Mouse (Mus musculus) midbrain, embryonic 14.5 days (tissue): ENCODE results near the gene Kif1b. TPM values are rescaled to one million over a fixed set of nuclear protein-coding genes. Genes with fewer than 3 reads are reported as not detected.

Source experiments
- ATAC-seq: fragments of 200-750 bp; cut with Nextera tagmentation; 2 replicates; pipeline ENCODE4 v1.8.0; 2017; ENCODE audit warnings: moderate number of reproducible peaks, moderate library complexity; ENCODE audit not compliant: low FRiP score, low TSS enrichment
- DNase-seq: peaks from one replicate; pipeline ENCODE4 v3.0.0-alpha.2; 2015
- H3K27ac ChIP-seq: fragments of 300-500 bp; sonication (generic); replicated peaks from 2 replicates; pipeline ENCODE4 v1.5.1; 2014; ENCODE audit warnings: mild to moderate bottlenecking, low read depth, low read length, moderate library complexity
- H3K27me3 ChIP-seq: fragments of 300-500 bp; sonication (generic); 2 replicates; pipeline ENCODE4 v1.6.1; 2014; ENCODE audit warnings: low read length, control low read depth, mixed read lengths; ENCODE audit not compliant: control insufficient read depth, insufficient read depth
- H3K36me3 ChIP-seq: fragments of 300-500 bp; sonication (generic); 2 replicates; pipeline ENCODE4 v1.6.1; 2014; ENCODE audit warnings: low read length, control low read depth; ENCODE audit not compliant: control insufficient read depth, insufficient read depth
- H3K4me1 ChIP-seq: fragments of 300-500 bp; sonication (generic); 2 replicates; pipeline ENCODE4 v1.6.1; 2014; ENCODE audit warnings: mild to moderate bottlenecking, antibody characterized with exemption, low read length, control low read depth; ENCODE audit not compliant: control insufficient read depth, insufficient read depth
- H3K4me2 ChIP-seq: fragments of 300-500 bp; sonication (generic); 2 replicates; pipeline ENCODE4 v1.6.1; 2014; ENCODE audit warnings: mild to moderate bottlenecking, low read length, moderate library complexity
- H3K4me3 ChIP-seq: fragments of 300-500 bp; sonication (generic); replicated peaks from 2 replicates; pipeline ENCODE4 v1.5.1; 2014; ENCODE audit warnings: low read depth, low read length
- H3K9ac ChIP-seq: fragments of 300-500 bp; sonication (generic); replicated peaks from 2 replicates; pipeline ENCODE4 v1.6.1; 2014; ENCODE audit warnings: mild to moderate bottlenecking, low read length, moderate library complexity
- H3K9me3 ChIP-seq: fragments of 300-500 bp; sonication (generic); 2 replicates; pipeline ENCODE4 v1.6.1; 2016; ENCODE audit warnings: low read length, control low read depth, mixed read lengths; ENCODE audit not compliant: control insufficient read depth
- WGBS: fragments of 180-500 bp; shearing (Covaris S2); extraction: QIAGEN DNeasy Blood & Tissue Kit; methylation state at CpG from one replicate; pipeline ENCODE4 v1.1.7; 2014; 5-methylcytosine and 5-hydroxymethylcytosine counted together
- polyA plus RNA-seq: library from polyadenylated mRNA; unstranded; fragments of >200 nt; fragmentation: Nextera tagmentation; extraction: Ambion mirVana; gene quantifications from 2 replicates; pipeline ENCODE4 v1.2.1, GENCODE M21; 2014

Kif1b gene
- polyA plus RNA-seq, 1 experiment from 2014 or later: 202 TPM

GRCm38 (mm10) chr4:149164150-149164549 is 143.3 kb downstream of the Kif1b start:
- Histone ChIP-seq H3K27ac (no peak overlapping the region), H3K36me3 (peaks cover 45% of the 10 kb centered on the region), H3K9me3 (no peaks in the 10 kb centered on the region), H3K4me1 (peaks cover 8% of the 10 kb centered on the region; the same call in 1 of the 2 replicates), H3K27me3 (no peaks in the 10 kb centered on the region), H3K4me3 (no peak overlapping the region), H3K9ac (no peak overlapping the region), H3K4me2 (no peak overlapping the region)
- WGBS: 72% methylated on average over 5 of the region's 5 CpGs
- DNase-seq (no peak), ATAC-seq (no peak)

- no peak overlapping the region for H3K9ac ChIP-seq
- H3K27me3 ChIP-seq: no peaks in the 10 kb centered on the region
- peaks cover 8% of the 10 kb centered on the region; the same call in 1 of the 2 replicates for H3K4me1 ChIP-seq
- H3K36me3 ChIP-seq: peaks cover 54% of the 10 kb centered on the region
- H3K27ac ChIP-seq: no peak overlapping the region
- WGBS: 66% methylated on average over 1 of the region's 1 CpGs
- DNase-seq (no peak), ATAC-seq (no peak)
- H3K4me2 ChIP-seq: no peak overlapping the region
- H3K9me3 ChIP-seq: no peaks in the 10 kb centered on the region
- no peak overlapping the region for H3K4me3 ChIP-seq
Measured at GRCm38 (mm10) chr4:149163196-149163595, 144.3 kb downstream of the Kif1b start.

- Histone ChIP-seq H3K4me1 (peaks cover 8% of the 10 kb centered on the region; the same call in 1 of the 2 replicates), H3K9ac (no peak overlapping the region), H3K4me3 (no peak overlapping the region), H3K27me3 (no peaks in the 10 kb centered on the region), H3K27ac (no peak overlapping the region), H3K9me3 (no peaks in the 10 kb centered on the region), H3K4me2 (no peak overlapping the region), H3K36me3 (peaks cover 73% of the 10 kb centered on the region)
- DNase-seq (no peak), ATAC-seq (no peak)
- WGBS: 96% methylated on average over 6 of the region's 6 CpGs
Measured at GRCm38 (mm10) chr4:149161166-149161565, 146.3 kb downstream of the Kif1b start.

GRCm38 (mm10) chr4:149159891-149160290 is 147.6 kb downstream of the Kif1b start:
- Histone ChIP-seq H3K4me1 (no peaks in the 10 kb centered on the region), H3K9me3 (no peaks in the 10 kb centered on the region), H3K4me2 (no peak overlapping the region), H3K36me3 (peaks cover 82% of the 10 kb centered on the region), H3K27me3 (no peaks in the 10 kb centered on the region), H3K27ac (no peak overlapping the region), H3K9ac (no peak overlapping the region), H3K4me3 (no peak overlapping the region)
- no peak for ATAC-seq
- DNase-seq: no peak
- WGBS: 90% methylated on average over 13 of the region's 13 CpGs

- DNase-seq (no peak), ATAC-seq (no peak)
- Histone ChIP-seq H3K4me3 (no peak overlapping the region), H3K4me1 (no peaks in the 10 kb centered on the region), H3K4me2 (no peak overlapping the region), H3K9ac (no peak overlapping the region), H3K27ac (no peak overlapping the region), H3K36me3 (peaks cover 82% of the 10 kb centered on the region), H3K9me3 (no peaks in the 10 kb centered on the region), H3K27me3 (no peaks in the 10 kb centered on the region)
- 88% methylated on average over 2 of the region's 2 CpGs for WGBS
Measured at GRCm38 (mm10) chr4:149159203-149159602, 148.3 kb downstream of the Kif1b start.

GRCm38 (mm10) chr4:149157415-149157973 is 150.0 kb downstream of the Kif1b start:
- Histone ChIP-seq H3K9me3 (no peaks in the 10 kb centered on the region), H3K9ac (no peak overlapping the region), H3K4me3 (no peak overlapping the region), H3K36me3 (peaks cover 92% of the 10 kb centered on the region), H3K4me1 (no peaks in the 10 kb centered on the region), H3K27ac (no peak overlapping the region), H3K27me3 (no peaks in the 10 kb centered on the region), H3K4me2 (no peak overlapping the region)
- ATAC-seq (no peak), DNase-seq (no peak)
- 96% methylated on average over 8 of the region's 8 CpGs for WGBS

GRCm38 (mm10) chr4:149155711-149156110 is 151.8 kb downstream of the Kif1b start:
- H3K9ac ChIP-seq: no peak overlapping the region
- no peak overlapping the region for H3K27ac ChIP-seq
- no peak overlapping the region for H3K4me2 ChIP-seq
- H3K36me3 ChIP-seq: peaks cover 97% of the 10 kb centered on the region
- DNase-seq: no peak
- no peaks in the 10 kb centered on the region for H3K4me1 ChIP-seq
- no peak overlapping the region for H3K4me3 ChIP-seq
- H3K27me3 ChIP-seq: no peaks in the 10 kb centered on the region
- WGBS: 95% methylated on average over 6 of the region's 6 CpGs
- no peak for ATAC-seq
- H3K9me3 ChIP-seq: no peaks in the 10 kb centered on the region

GRCm38 (mm10) chr4:149154859-149155258 is 152.6 kb downstream of the Kif1b start:
- 97% methylated on average over 7 of the region's 7 CpGs for WGBS
- Histone ChIP-seq H3K27me3 (no peaks in the 10 kb centered on the region), H3K9me3 (no peaks in the 10 kb centered on the region), H3K36me3 (peaks cover 97% of the 10 kb centered on the region), H3K4me3 (no peak overlapping the region), H3K4me1 (no peaks in the 10 kb centered on the region), H3K4me2 (no peak overlapping the region), H3K27ac (no peak overlapping the region), H3K9ac (no peak overlapping the region)
- DNase-seq: no peak
- ATAC-seq: no peak

- no peak overlapping the region for H3K9ac ChIP-seq
- H3K36me3 ChIP-seq: peaks cover 67% of the 10 kb centered on the region
- H3K9me3 ChIP-seq: no peaks in the 10 kb centered on the region
- no peak for DNase-seq
- no peak for ATAC-seq
- H3K27ac ChIP-seq: no peak overlapping the region
- no peak overlapping the region for H3K4me2 ChIP-seq
- no peak overlapping the region for H3K4me3 ChIP-seq
- no peaks in the 10 kb centered on the region for H3K27me3 ChIP-seq
- 94% methylated on average over 11 of the region's 11 CpGs for WGBS
- no peaks in the 10 kb centered on the region for H3K4me1 ChIP-seq
Measured at GRCm38 (mm10) chr4:149150721-149151120, 156.8 kb downstream of the Kif1b start.
